Mouse (Mus musculus): ENCODE measurements around the gene Pik3r5. TPM values are rescaled to one million over a fixed set of nuclear protein-coding genes. Genes with fewer than 3 reads are reported as not detected.

The Pik3r5 gene
- polyA plus RNA-seq, 1 experiment from 2014 or later: 0.24 TPM

- Histone ChIP-seq H3K27me3 (ENCODE audit: control insufficient read depth, insufficient read depth, low read length) (no peaks in the 10 kb centered on the region), H3K9ac (ENCODE audit: low read length) (no peak overlapping the region), H3K27ac (replicated peaks) (no peak overlapping the region), H3K9me3 (ENCODE audit: control insufficient read depth, low read length) (no peaks in the 10 kb centered on the region), H3K4me1 (replicated peaks; ENCODE audit: control insufficient read depth, insufficient read depth) (no peaks in the 10 kb centered on the region; the same call in 1 of the 2 replicates), H3K4me3 (ENCODE audit: low read depth, low read length) (no peak overlapping the region), H3K36me3 (ENCODE audit: control insufficient read depth, insufficient read depth, low read length) (no peaks in the 10 kb centered on the region), H3K4me2 (replicated peaks; ENCODE audit: low read depth) (no peak overlapping the region)
- 83% methylated on average over 2 of the region's 2 CpGs for WGBS
- TF ChIP-seq EP300 (optimal IDR thresholded peaks at IDR 0.05) (no peak), CTCF (IDR thresholded peaks at IDR 0.05; ENCODE audit: low read depth) (no peak)
- no peak for ATAC-seq (ENCODE audit: low FRiP score, low TSS enrichment)
- no peak for DNase-seq (ENCODE audit: low spot score)
Measured at GRCm38 (mm10) chr11:68434697-68435096, 2.8 kb downstream of the Pik3r5 start.

- H3K36me3 ChIP-seq (ENCODE audit: control insufficient read depth, insufficient read depth, low read length): no peaks in the 10 kb centered on the region
- no peaks in the 10 kb centered on the region for H3K27me3 ChIP-seq (ENCODE audit: control insufficient read depth, insufficient read depth, low read length)
- H3K4me3 ChIP-seq (ENCODE audit: low read depth, low read length): no peak overlapping the region
- no peak overlapping the region for H3K4me2 ChIP-seq (replicated peaks; ENCODE audit: low read depth)
- H3K4me1 ChIP-seq (replicated peaks; ENCODE audit: control insufficient read depth, insufficient read depth): no peaks in the 10 kb centered on the region; the same call in 1 of the 2 replicates
- no peak overlapping the region for H3K9ac ChIP-seq (ENCODE audit: low read length)
- DNase-seq (ENCODE audit: low spot score): no peak
- no peaks in the 10 kb centered on the region for H3K9me3 ChIP-seq (ENCODE audit: control insufficient read depth, low read length)
- no peak for TF ChIP-seq EP300 (optimal IDR thresholded peaks at IDR 0.05)
- TF ChIP-seq CTCF (IDR thresholded peaks at IDR 0.05; ENCODE audit: low read depth): no peak
- 89% methylated on average over 4 of the region's 4 CpGs for WGBS
- no peak overlapping the region for H3K27ac ChIP-seq (replicated peaks)
- no peak for ATAC-seq (ENCODE audit: low FRiP score, low TSS enrichment)
Measured at GRCm38 (mm10) chr11:68435601-68436000, 3.7 kb downstream of the Pik3r5 start.

- Histone ChIP-seq H3K36me3 (ENCODE audit: control insufficient read depth, insufficient read depth, low read length) (no peaks in the 10 kb centered on the region), H3K27ac (replicated peaks) (no peak overlapping the region), H3K4me2 (replicated peaks; ENCODE audit: low read depth) (no peak overlapping the region), H3K9me3 (ENCODE audit: control insufficient read depth, low read length) (no peaks in the 10 kb centered on the region), H3K9ac (ENCODE audit: low read length) (no peak overlapping the region), H3K4me3 (ENCODE audit: low read depth, low read length) (no peak overlapping the region), H3K27me3 (ENCODE audit: control insufficient read depth, insufficient read depth, low read length) (no peaks in the 10 kb centered on the region), H3K4me1 (replicated peaks; ENCODE audit: control insufficient read depth, insufficient read depth) (no peaks in the 10 kb centered on the region; the same call in 1 of the 2 replicates)
- 85% methylated on average over 5 of the region's 5 CpGs for WGBS
- no peak for DNase-seq (ENCODE audit: low spot score)
- TF ChIP-seq CTCF (IDR thresholded peaks at IDR 0.05; ENCODE audit: low read depth) (no peak), EP300 (optimal IDR thresholded peaks at IDR 0.05) (no peak)
- no peak for ATAC-seq (ENCODE audit: low FRiP score, low TSS enrichment)
Measured at GRCm38 (mm10) chr11:68436376-68436775, 4.5 kb downstream of the Pik3r5 start.

- H3K9ac ChIP-seq (ENCODE audit: low read length): no peak overlapping the region
- H3K4me1 ChIP-seq (replicated peaks; ENCODE audit: control insufficient read depth, insufficient read depth): no peaks in the 10 kb centered on the region
- H3K36me3 ChIP-seq (ENCODE audit: control insufficient read depth, insufficient read depth, low read length): no peaks in the 10 kb centered on the region
- 75% methylated on average over 9 of the region's 9 CpGs for WGBS
- DNase-seq (ENCODE audit: low spot score) (no peak), ATAC-seq (ENCODE audit: low FRiP score, low TSS enrichment) (no peak)
- H3K4me2 ChIP-seq (replicated peaks; ENCODE audit: low read depth): no peak overlapping the region
- TF ChIP-seq EP300 (optimal IDR thresholded peaks at IDR 0.05): no peak
- TF ChIP-seq CTCF (IDR thresholded peaks at IDR 0.05; ENCODE audit: low read depth): no peak
- no peak overlapping the region for H3K27ac ChIP-seq (replicated peaks)
- H3K27me3 ChIP-seq (ENCODE audit: control insufficient read depth, insufficient read depth, low read length): no peaks in the 10 kb centered on the region
- no peak overlapping the region for H3K4me3 ChIP-seq (ENCODE audit: low read depth, low read length)
- H3K9me3 ChIP-seq (ENCODE audit: control insufficient read depth, low read length): no peaks in the 10 kb centered on the region
Measured at GRCm38 (mm10) chr11:68440100-68440499, 8.2 kb downstream of the Pik3r5 start.

- no peak overlapping the region for H3K27ac ChIP-seq (replicated peaks)
- no peaks in the 10 kb centered on the region for H3K27me3 ChIP-seq (ENCODE audit: control insufficient read depth, insufficient read depth, low read length)
- no peak for DNase-seq (ENCODE audit: low spot score)
- no peaks in the 10 kb centered on the region for H3K9me3 ChIP-seq (ENCODE audit: control insufficient read depth, low read length)
- 63% methylated on average over 5 of the region's 5 CpGs for WGBS
- no peak overlapping the region for H3K4me3 ChIP-seq (ENCODE audit: low read depth, low read length)
- H3K4me2 ChIP-seq (replicated peaks; ENCODE audit: low read depth): no peak overlapping the region
- no peak overlapping the region for H3K9ac ChIP-seq (ENCODE audit: low read length)
- no peaks in the 10 kb centered on the region for H3K4me1 ChIP-seq (replicated peaks; ENCODE audit: control insufficient read depth, insufficient read depth)
- no peak for TF ChIP-seq EP300 (optimal IDR thresholded peaks at IDR 0.05)
- no peak for TF ChIP-seq CTCF (IDR thresholded peaks at IDR 0.05; ENCODE audit: low read depth)
- no peak for ATAC-seq (ENCODE audit: low FRiP score, low TSS enrichment)
- H3K36me3 ChIP-seq (ENCODE audit: control insufficient read depth, insufficient read depth, low read length): no peaks in the 10 kb centered on the region
Measured at GRCm38 (mm10) chr11:68440965-68441364, 9.0 kb downstream of the Pik3r5 start.

GRCm38 (mm10) chr11:68442346-68442745 is 10.4 kb downstream of the Pik3r5 start:
- Histone ChIP-seq H3K27ac (replicated peaks) (no peak overlapping the region), H3K36me3 (ENCODE audit: control insufficient read depth, insufficient read depth, low read length) (no peaks in the 10 kb centered on the region), H3K4me1 (replicated peaks; ENCODE audit: control insufficient read depth, insufficient read depth) (no peaks in the 10 kb centered on the region), H3K9ac (ENCODE audit: low read length) (no peak overlapping the region), H3K4me2 (replicated peaks; ENCODE audit: low read depth) (no peak overlapping the region), H3K27me3 (ENCODE audit: control insufficient read depth, insufficient read depth, low read length) (no peaks in the 10 kb centered on the region), H3K4me3 (ENCODE audit: low read depth, low read length) (no peak overlapping the region), H3K9me3 (ENCODE audit: control insufficient read depth, low read length) (no peaks in the 10 kb centered on the region)
- 82% methylated on average over 8 of the region's 8 CpGs for WGBS
- ATAC-seq (ENCODE audit: low FRiP score, low TSS enrichment) (no peak), DNase-seq (ENCODE audit: low spot score) (no peak)
- TF ChIP-seq EP300 (optimal IDR thresholded peaks at IDR 0.05): no peak
- TF ChIP-seq CTCF (IDR thresholded peaks at IDR 0.05; ENCODE audit: low read depth): no peak

All from stomach, postnatal 0 days (tissue).